Mouse (Mus musculus): ENCODE data around the gene Mpp3.

GRCm38 (mm10) chr11:101994100-101994499 lies 34.2 kb downstream of the Mpp3 start:
- TF ChIP-seq CTCF (IDR thresholded peaks at IDR 0.05; ENCODE audit: low read depth, low read length) (no peak), TAL1 (conservative IDR thresholded peaks at IDR 0.05; ENCODE audit: low read depth, low read length) (no peak), GATA1 (IDR thresholded peaks at IDR 0.05; ENCODE audit: borderline replicate concordance, low read length) (no peak), POLR2AphosphoS5 (IDR thresholded peaks at IDR 0.05; ENCODE audit: insufficient replicate concordance, low read depth, low read length) (no peak), GATA2 (IDR thresholded peaks at IDR 0.05; ENCODE audit: borderline replicate concordance, low read depth, low read length) (no peak)
